Mouse (Mus musculus): ENCODE data around the gene Gm27027.
A peak's percentile ranks its signal among the peaks of the same experiment; 100 is the strongest.

Gm27027 gene

DNA sequence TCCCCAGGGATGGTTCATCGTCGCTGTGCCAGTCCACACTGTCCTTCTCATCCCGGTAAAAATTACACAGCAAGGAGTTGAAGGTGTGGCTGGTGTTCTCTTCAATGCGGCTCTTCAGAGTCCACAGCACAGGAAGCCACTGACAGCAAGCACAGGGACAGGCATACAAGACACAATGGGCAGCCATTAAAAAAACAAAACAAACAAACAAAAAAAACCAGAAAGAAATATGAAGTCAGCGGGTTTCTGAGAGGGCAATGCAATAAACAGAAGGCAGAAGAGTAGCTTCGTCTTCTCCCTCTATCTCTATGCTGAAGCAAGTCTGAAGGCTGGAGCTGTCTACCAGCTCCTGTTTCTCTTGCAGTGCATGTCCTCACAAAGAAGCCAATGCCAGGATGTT, at the start of gene Gm27027:
Gene Gm27027, minus strand, starts transcription at position 101 of the 400 bp plus-strand sequence.
- no peak for DNase-seq

DNA sequence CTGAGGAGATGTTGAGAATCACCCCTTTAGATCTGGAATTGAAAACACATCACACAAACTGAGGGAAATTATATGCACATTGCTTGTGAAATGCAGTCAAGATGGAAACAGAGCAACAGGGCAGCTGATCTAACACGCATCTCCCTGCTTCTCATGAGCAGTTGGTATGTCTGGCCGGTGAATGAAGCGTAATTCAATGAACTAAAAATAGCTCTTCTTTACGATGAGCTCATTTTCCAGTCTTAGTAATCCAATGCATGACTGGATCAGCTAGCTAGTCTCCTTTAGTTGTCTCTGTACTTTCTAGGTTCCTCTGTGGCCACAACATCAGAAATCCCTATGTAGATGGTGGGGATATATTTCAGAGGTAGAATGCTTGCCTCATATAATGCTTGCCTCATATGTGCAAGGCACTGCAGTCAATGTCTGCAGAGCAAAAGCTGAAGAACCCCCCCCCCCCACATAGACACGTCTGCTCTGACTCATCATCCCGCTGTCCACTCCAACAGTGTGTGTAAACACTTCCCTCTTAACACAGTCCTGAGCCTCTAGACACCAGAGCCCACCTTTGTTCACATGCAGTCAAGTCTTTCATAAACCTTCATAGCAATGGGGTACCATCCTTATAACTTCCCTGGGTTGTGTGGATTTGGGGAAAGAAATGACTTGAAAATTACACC, 49.4 kb upstream of the Gm27027 start:
- no peak for DNase-seq

- DNase-seq: no peak
Measured at GRCm38 (mm10) chr2:94044174-94044573, 48.0 kb upstream of the Gm27027 start.

DNA sequence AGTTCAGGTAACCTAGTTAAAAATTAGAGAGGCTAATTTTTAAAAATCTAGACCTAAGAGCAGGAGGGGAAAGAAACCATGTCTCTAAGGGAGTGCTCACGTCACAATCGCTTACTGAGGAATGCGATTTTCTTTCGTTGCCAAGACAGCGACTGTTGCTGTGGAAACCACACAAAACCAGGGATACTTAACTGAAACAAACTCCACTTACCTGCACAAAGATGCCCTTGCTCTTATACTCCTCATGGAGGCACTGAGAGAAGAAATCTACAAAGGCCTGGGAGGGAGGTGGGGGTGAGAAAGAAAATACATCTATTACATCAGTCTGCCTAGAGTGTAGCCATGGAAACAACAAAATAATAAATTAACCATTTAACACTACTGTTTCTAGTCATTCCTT, 47.5 kb upstream of the Gm27027 start:
- DNase-seq: peak; percentile 32

- no peak for DNase-seq
Measured at GRCm38 (mm10) chr2:94042461-94042860, 46.3 kb upstream of the Gm27027 start.

DNA sequence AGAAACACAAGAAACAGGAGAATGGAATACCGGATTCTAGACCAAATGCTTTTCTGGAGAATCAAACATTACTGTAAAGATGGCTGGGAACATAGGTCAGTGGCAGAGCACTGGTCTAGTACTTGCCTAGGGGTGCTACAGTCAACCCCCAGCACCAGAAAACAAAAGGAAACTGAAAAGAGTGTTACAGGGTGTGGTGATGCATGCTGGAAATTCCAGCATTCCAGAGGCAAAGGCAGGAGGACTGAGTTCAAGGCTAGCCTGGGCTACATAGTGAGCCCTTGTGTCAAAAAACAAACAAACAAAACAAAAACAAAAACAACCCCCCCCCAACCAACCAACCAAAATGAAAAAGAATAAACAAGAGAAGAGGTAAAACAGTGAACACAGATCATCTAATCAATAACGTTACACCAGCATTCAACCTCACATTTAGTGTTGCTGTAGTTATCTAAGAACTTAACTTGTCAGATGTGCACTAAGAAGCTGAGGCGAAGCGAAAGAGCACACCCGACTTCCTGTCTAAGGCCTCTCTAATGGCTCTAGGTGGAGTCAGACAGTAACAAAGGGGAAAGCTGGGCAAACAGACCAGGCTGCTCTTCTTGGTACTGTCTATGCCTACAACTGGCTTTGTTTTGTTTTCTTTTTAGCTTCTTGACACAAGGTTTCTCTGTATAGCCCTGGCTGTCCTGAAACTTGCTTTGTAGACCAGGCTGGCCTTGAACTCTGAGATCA, 44.4 kb upstream of the Gm27027 start:
- DNase-seq: no peak

DNA sequence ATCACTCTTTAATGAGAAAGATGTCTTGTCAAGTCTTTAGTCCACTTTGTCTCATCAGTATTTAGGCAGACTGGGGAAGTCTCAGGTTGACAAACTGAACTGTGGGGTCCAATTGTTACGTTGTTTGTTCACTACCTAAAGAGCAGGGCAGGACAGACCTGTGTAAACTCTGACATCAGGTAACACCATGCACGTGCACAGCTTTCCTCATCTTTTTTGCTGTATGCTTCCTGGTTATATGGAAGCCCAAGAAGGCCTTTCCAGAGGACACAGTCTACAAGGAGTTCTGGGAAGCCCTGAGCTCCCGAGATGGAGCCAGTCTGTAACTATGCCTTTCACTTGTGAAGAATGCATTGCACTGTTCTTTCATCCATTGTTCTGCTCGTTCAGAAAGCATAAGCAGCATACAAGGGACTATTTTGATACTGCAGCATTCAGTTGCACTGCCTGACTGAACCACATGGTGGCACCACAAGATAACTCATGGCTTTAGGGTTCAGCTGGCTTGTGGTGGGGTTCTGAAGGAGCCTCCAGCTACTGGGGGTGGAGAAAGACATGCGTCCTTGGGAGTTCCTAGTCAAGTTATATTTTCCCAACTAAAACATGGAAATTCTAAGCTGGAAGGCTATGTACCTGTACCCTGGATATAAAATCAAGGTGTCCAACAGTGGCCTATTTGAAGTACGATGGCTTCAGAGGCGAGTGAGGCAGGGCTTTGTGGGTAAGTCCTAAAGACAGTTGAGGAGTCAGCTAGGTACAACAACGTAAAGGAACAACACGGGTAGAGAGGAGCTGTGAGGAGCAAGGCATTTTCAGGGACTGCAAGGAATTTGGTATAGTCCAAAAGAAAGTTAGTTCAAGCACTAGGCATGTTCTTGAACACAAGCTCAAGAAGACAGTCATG, 39.5 kb upstream of the Gm27027 start:
- DNase-seq: peak; percentile 79

GRCm38 (mm10) chr2:94030602-94031001, 34.4 kb upstream of the Gm27027 start:
- DNase-seq: no peak

GRCm38 (mm10) chr2:94024637-94025036, 28.5 kb upstream of the Gm27027 start:
- no peak for DNase-seq

GRCm38 (mm10) chr2:94010335-94011291, 14.5 kb upstream of the Gm27027 start, which contains the start of gene Alkbh3:
Gene Alkbh3, minus strand, starts transcription at chr2:94010807.
- DNase-seq: peak; percentile 92

- peak; percentile 79 for DNase-seq
Measured at GRCm38 (mm10) chr2:94002331-94002730, 6.2 kb upstream of the Gm27027 start.

DNA sequence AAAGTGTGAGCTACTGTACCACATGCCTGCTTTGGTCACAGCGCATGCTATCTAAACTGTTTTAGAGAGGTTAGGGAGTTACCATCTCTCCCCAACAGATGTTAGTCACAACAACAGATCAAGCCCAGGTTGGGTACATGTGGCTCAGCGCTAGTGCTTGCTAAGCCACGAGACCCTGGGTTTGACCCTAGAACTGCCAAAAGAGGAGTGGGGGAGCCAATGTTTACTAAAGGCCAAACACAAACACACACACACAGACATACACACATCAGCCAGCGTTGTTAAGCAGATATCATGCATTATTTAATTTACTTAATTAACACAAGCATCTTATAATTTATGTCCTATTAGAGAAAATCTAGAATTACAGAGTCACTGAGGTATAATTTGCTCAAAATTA, 5.8 kb upstream of the Gm27027 start:
- no peak for DNase-seq

GRCm38 (mm10) chr2:94001411-94001810, 5.3 kb upstream of the Gm27027 start:
- DNase-seq: no peak

- no peak for DNase-seq
Measured at GRCm38 (mm10) chr2:93992810-93993209, 3.3 kb downstream of the Gm27027 start.

- DNase-seq: peak; percentile 36
Measured at GRCm38 (mm10) chr2:93992259-93992658, 3.9 kb downstream of the Gm27027 start.

- no peak for DNase-seq
Measured at GRCm38 (mm10) chr2:93991336-93991735, 4.8 kb downstream of the Gm27027 start.

GRCm38 (mm10) chr2:93988440-93988839, 7.7 kb downstream of the Gm27027 start:
- DNase-seq: no peak

DNA sequence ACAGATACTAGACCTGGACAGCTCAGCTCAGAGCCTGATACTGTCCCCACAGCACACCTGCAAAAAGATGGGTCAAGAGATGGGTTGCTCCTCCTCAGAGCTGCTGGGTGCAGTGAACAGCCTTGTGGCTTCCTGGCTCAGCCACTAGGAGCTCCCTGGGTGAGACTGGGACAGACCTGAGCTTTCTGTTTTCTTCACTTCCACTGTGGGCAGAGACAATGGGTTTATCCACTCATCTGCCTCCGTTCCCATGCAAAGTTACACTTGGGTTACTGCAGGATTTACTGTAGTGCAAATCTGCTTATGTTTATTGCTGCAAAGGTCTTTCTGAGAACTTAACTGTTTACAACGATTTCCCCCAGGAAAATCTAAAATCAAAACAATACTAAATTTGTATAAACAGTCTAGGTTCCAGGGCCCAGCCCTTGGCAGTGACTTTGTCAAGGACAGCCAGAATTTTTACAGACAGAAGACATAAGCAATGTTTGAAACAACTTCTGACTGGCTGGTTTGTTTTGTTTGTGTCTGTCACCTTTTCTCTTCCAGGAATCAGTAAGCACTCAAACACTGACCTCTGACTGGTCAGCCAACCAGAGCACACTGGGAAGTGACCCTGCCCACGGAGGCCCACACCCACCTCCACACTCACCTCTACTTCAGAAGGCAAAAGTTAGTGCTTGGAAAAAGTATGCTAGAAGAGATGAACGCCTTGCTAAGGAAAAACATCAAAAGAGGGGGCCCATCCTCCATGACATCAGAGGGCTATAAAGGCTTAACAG, 13.5 kb downstream of the Gm27027 start:
- no peak for DNase-seq

GRCm38 (mm10) chr2:93979249-93980120, 16.7 kb downstream of the Gm27027 start:
- no peak for DNase-seq

Data from right cerebral cortex, adult 18-20 months (tissue).